Mouse (Mus musculus): ENCODE results near the gene Fmod. TPM values are rescaled to one million over a fixed set of nuclear protein-coding genes. Genes with fewer than 3 reads are reported as not detected.

Gene Fmod
- polyA plus RNA-seq, 1 experiment = not detected

GRCm38 (mm10) chr1:134063773-134064125 is 26.7 kb downstream of the Fmod start:
- no peak for TF ChIP-seq GATA1 (IDR thresholded peaks at IDR 0.05; ENCODE audit: low read length)

GRCm38 (mm10) chr1:134064296-134064831 is 27.3 kb downstream of the Fmod start:
- no peak for TF ChIP-seq GATA1 (IDR thresholded peaks at IDR 0.05; ENCODE audit: low read length)

GRCm38 (mm10) chr1:134065241-134065809 is 28.3 kb downstream of the Fmod start:
- no peak for TF ChIP-seq GATA1 (IDR thresholded peaks at IDR 0.05; ENCODE audit: low read length)

GRCm38 (mm10) chr1:134066554-134066953 is 29.5 kb downstream of the Fmod start:
- TF ChIP-seq GATA1 (IDR thresholded peaks at IDR 0.05; ENCODE audit: low read length) = no peak

GRCm38 (mm10) chr1:134067143-134067619 is 30.1 kb downstream of the Fmod start:
- TF ChIP-seq GATA1 (IDR thresholded peaks at IDR 0.05; ENCODE audit: low read length) = no peak

- no peak for TF ChIP-seq GATA1 (IDR thresholded peaks at IDR 0.05; ENCODE audit: low read length)
Observed at GRCm38 (mm10) chr1:134070099-134070669, 33.1 kb downstream of the Fmod start.

- TF ChIP-seq GATA1 (IDR thresholded peaks at IDR 0.05; ENCODE audit: low read length) = no peak
Observed at GRCm38 (mm10) chr1:134071411-134072018, 34.5 kb downstream of the Fmod start.

- peak; percentile 89 for TF ChIP-seq GATA1 (IDR thresholded peaks at IDR 0.05; ENCODE audit: low read length)
Observed at GRCm38 (mm10) chr1:134073061-134073564, 36.1 kb downstream of the Fmod start.

GRCm38 (mm10) chr1:134073658-134074057 is 36.6 kb downstream of the Fmod start:
- TF ChIP-seq GATA1 (IDR thresholded peaks at IDR 0.05; ENCODE audit: low read length) = no peak

GRCm38 (mm10) chr1:134074184-134074583 is 37.1 kb downstream of the Fmod start:
- TF ChIP-seq GATA1 (IDR thresholded peaks at IDR 0.05; ENCODE audit: low read length) = no peak

GRCm38 (mm10) chr1:134074606-134075005 is 37.6 kb downstream of the Fmod start:
- no peak for TF ChIP-seq GATA1 (IDR thresholded peaks at IDR 0.05; ENCODE audit: low read length)

GRCm38 (mm10) chr1:134075532-134075931 is 38.5 kb downstream of the Fmod start:
- TF ChIP-seq GATA1 (IDR thresholded peaks at IDR 0.05; ENCODE audit: low read length) = no peak

- no peak for TF ChIP-seq GATA1 (IDR thresholded peaks at IDR 0.05; ENCODE audit: low read length)
Observed at GRCm38 (mm10) chr1:134076789-134077188, 39.7 kb downstream of the Fmod start.

GRCm38 (mm10) chr1:134077389-134078060 is 40.5 kb downstream of the Fmod start:
- no peak for TF ChIP-seq GATA1 (IDR thresholded peaks at IDR 0.05; ENCODE audit: low read length)

GRCm38 (mm10) chr1:134078061-134078795 is 41.2 kb downstream of the Fmod start:
- TF ChIP-seq GATA1 (IDR thresholded peaks at IDR 0.05; ENCODE audit: low read length) = no peak

All from G1E-ER4 (cell line).